Mouse (Mus musculus) retina, embryonic 14.5 days (tissue): Measurements from ENCODE around the gene Dlgap1.

Experiments used
- DNase-seq: peaks from one replicate; pipeline ENCODE4 v3.0.0-alpha.2; 2015; ENCODE audit warnings: low spot score

Dlgap1 gene

DNA sequence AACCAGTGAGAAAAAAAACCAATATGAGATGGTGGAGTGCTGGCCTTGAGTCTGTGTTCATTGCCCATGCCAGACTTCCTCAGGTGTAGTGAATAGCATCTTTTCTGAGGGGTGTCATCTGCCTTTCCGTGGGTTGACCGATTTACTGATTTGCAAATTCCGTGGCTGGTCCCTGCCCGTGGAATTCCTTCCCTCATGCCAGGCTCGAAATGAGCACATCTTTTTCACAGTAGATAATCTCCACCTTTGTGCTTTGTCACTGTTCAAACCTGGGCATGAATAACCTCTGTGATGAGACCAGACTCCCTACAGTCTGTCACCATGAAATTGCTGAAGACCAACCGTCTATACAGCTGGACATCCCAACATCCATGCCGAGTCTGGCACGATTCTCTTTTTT is 493.4 kb downstream of the Dlgap1 start:
- DNase-seq = no peak

DNA sequence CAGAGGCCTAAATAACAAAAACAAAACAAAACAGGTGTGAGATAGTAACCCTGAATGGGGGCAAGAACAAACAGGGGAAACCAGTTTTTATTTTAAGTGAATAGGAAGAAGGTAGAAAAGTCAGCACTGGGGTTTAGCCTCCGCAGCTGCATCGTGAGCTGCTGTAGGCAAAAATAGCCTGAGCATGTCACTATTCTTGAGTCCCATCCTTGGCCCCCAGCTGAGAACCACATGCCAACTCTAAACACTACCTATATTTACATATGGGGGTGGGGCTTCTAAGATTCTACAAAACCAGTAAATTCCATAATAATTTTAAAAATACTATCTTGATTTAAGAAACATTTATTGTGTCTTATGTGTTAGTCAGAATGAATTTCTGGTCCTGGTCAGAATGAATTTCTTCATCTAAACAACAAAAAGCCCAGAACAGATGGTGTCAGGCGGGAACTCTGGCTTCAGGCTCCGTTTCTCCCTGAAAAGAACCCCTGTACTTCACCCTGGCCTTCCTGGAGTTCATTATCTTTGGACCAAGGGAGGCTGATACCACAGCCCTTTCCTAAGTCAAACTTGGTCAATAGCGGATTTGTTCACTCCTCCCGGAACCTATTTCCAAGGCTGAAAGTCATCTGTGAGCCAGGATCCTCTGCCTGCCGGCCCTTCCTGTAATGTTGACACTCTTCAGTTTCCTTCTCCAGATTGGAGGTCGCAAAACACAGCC is 494.1 kb downstream of the Dlgap1 start:
- no peak for DNase-seq

DNA sequence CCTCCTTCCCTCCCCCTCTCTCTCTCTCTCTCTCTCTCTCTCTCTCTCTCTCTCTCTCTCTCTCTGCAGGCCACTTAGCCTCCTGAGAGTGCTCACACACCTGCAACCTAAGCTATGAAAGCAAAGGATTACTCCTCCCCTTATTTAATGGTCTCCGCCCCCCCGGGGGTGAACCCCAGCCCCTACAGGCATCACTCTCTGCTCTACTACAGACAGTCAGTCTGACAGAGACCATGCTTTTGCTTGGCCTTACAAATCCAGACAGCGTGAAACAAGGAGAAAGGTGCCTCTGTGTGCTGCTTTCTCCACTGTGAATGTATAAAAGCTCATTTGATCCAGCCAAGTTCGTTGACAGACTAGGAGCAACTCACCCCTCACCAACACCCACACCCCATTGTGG is 497.5 kb downstream of the Dlgap1 start:
- DNase-seq = no peak

DNA sequence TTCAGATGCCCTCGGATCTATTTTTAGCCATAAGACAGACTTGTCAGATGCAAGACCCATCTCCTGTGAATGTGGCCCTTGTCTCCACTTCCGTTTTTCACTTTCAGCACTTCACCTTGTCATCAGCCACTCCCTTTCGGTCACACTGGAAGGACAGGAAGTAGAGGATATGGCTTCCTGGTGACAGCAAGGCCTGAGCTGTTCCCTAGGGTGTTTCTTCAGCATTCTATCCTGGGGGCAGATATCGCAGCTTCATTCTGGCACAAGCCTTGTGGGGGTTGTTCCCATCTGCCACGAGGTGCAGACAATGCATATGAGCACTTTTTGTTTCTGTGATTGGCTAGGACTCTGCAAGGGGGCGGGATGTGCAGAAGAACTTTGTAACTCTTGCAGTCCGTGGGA is 502.1 kb downstream of the Dlgap1 start:
- DNase-seq = no peak

DNA sequence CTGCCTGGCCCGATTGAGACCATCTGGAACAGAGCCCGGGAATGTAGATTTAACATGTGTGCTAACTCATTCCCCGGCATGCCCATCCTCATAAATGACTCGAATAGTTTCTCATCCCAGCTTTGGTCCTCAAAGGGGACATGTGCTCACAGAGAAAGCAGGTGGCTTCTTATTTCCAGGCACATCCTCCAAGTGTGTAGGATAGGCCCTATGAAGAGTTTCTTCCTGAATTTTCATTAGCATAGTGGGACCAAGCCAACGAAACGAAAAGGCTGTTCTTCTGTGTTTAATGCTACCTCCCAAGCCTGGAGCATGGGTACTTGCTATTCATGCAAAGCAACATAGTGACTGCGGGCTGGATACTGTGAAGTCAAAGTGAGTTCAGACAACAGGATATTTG is 503.3 kb downstream of the Dlgap1 start:
- DNase-seq = no peak

DNA sequence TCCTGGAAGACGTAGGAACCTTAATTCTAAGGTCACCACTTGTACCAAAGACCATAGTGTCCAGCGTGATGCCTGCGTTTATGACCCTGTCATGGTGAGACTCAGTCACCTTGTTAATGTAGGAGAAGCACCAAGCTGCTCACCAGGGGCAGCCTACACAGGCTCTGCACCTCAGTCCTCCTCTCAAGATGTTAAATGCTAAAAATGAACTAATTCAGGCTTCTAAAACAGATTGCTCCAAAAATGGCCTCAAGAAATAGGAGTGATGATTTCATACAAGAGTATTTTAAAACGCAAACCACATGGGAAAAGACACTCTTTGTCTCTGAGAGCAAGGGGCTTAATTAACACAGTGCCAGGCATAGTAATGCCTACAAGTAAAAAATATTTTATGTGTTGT is 505.0 kb downstream of the Dlgap1 start:
- no peak for DNase-seq

DNA sequence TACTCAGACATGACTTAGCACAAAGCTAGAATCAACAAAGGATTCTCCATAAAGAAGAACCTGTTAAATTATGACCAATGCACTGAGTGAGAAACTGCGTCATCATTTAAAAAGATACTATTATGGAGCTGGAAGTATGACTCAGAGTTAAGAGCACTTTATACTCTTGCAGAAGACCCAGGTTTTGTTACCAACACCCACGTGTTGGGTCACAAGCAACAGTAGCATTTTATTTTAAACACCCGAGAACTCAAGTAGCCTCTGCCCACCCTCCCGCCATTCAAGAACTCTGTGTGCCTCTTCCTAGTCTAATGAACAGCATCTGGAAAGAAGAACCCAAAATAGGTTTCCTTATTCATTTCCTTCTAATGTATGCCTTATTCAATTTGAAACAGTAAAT is 514.8 kb downstream of the Dlgap1 start:
- no peak for DNase-seq

GRCm38 (mm10) chr17:70485668-70486067 is 516.8 kb downstream of the Dlgap1 start:
- DNase-seq = no peak

GRCm38 (mm10) chr17:70486259-70486658 is 517.4 kb downstream of the Dlgap1 start:
- DNase-seq = no peak

DNA sequence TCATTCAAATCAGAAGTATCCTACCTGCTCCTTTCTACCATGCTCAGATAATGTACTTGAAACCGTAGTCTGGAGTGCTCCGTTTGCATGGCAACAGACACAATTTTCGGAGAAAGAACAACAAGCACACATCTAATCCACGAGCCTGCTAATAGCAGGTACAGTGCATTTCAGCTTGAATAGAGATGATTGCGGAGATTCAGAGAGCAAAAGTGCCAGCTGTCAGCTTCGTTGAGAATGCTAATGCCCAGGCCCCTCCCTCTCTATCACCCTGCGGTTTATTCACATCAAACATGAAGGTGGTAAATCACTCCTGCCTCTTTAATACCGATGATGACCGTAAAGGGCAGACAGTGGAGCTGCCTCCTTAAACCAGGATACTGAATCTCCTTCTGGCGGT is 518.0 kb downstream of the Dlgap1 start:
- DNase-seq = no peak

- no peak for DNase-seq
These were observed 520.0 kb downstream of the Dlgap1 start for GRCm38 (mm10) chr17:70488784-70489265.

- no peak for DNase-seq
These were observed 522.7 kb downstream of the Dlgap1 start for GRCm38 (mm10) chr17:70491575-70491974.

DNA sequence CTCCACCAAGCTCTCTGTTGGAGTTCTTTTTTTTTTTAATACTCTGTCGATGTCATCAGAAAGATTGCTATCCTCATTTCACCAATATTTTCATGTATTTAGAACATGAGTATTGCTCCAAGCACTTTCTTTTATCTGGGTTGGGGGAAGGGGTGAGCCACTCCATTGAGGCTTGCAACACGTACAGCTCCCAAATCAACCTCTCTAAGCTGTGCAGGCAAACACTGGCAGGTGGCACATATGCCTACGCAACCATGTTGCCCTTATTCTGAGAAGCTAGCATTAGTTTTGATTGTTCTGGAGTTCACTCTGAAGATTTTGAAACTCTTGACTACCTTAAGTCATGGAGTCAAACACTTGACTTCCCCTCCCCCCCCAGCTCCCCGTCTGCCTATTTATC is 525.5 kb downstream of the Dlgap1 start:
- no peak for DNase-seq

DNA sequence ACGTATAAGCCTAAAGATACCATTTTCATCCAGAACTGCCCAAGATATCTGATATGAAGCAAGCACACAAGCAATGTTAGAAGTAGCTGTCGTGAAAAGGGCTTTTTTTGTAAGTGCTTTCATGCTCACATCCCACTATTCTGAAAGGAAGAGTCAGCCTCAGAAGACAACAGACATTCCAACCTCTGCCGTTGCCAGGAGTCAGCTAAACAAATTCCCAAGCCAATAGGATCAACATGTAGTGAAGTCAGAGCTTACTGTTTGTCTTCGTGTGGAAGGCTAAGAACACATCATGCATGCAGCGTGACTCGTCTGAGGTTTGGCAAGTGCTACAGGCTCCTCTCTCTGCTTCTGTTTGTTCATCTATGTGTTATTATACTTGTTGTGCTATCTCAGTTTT is 529.4 kb downstream of the Dlgap1 start:
- no peak for DNase-seq

DNA sequence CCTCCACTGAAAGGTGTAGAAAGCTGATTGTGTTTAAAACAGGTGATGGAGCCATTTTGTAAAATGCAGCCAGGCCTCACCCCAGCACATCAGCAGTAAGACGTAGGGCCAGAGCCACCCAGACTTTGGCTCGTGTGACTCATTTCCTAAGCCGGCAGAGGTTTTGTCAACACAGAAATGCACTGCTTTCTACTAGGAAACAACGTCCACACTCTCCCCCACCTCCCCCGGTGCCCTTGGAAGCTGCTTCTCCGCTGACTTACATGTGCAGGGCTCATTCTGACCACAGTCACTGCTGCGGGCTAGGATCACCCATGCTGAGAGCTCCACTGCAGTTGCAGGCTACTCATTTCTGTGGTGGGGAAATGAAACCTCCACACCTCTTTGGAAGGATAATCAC is 533.1 kb downstream of the Dlgap1 start:
- no peak for DNase-seq

DNA sequence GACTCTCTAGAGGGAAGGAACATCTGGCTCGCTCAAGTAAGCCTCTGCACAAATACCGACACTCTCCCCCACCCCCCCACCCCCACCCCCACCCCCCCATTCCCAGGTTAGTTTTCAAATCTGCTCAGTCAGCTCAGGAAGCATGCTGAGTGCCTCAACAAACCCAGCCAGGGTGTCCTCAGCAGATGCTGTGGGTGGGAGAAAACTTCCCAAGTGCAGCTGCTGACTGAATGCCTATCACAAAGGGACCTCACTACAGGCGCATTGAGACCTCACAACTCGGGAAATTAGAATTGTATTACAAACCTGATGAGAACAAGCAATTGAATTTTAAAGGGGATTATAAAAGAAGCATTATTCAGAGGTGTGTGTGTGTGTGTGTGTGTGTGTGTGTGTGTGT is 538.9 kb downstream of the Dlgap1 start:
- no peak for DNase-seq

DNA sequence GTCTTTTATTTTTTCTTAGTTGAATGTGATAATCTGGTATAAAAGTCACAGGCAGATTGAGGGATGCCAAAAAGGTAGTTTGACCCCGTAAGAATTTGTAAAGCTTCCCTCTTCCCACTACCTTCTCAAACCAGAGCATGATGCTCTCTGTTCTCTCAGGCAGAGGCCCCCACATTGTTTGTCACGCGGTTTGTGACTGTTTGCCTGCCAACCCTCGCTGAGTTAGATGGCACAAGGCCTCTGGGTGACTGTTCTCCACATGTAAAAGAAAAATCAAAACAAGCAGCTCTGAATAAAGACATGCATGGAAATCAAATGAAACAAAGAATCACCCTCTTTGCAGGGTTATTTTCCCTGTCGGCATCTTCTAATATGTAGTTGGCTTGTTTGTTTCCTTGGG is 541.6 kb downstream of the Dlgap1 start:
- DNase-seq = no peak

DNA sequence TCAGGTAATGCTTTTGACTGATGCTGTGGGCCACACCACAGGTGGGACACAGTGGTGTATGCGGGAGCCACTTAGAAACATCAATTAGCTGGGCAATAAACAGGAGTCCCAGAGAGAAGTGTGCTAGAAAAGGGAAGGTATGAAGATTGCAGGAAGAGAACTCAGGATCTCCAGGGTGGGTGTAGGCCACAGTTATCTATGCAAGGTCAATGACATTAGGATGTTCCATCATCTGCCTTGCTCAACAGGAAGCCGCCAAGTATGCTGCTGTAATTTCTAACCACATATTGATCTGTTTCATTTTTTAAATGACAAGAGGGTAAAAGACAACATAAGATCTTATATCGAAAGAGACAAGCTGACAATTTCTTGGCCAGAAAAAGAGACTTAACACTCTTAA is 542.5 kb downstream of the Dlgap1 start:
- no peak for DNase-seq

- no peak for DNase-seq
These were observed 544.9 kb downstream of the Dlgap1 start for GRCm38 (mm10) chr17:70513736-70514135.

DNA sequence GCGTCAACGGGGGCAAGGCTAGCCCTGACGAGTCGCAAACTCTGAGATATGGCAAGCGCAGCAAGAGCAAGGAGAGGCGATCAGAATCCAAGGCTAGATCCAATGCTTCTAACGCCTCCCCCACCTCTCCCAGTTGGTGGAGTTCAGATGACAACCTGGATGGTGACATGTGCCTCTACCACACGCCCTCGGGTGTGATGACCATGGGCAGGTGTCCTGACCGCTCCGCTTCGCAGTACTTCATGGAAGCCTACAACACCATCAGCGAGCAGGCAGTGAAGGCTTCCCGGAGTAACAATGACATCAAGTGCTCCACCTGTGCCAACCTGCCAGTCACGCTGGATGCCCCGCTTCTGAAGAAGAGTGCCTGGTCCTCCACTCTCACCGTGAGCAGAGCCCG is 547.6 kb downstream of the Dlgap1 start:
- no peak for DNase-seq

DNA sequence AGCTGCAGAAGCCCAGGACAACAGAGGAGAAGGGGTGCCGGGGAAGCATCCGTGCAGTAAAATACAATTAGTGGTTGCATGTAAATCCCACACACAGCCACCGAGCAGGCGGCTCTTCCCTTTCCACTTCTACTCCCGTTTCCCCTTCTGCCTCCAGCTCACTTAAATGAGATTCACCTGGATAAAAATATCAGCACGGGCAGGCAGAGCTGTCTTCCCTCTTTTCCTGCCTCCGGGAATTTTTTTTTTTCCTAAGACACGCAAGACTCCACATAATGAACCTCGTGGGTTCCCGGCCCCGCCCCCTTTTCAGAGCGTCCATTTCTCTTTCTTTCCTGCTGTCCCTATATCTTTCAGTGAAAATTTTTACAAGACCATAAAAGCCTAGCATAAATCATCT is 548.5 kb downstream of the Dlgap1 start:
- no peak for DNase-seq

GRCm38 (mm10) chr17:70521058-70521851 is 552.4 kb downstream of the Dlgap1 start:
- no peak for DNase-seq

DNA sequence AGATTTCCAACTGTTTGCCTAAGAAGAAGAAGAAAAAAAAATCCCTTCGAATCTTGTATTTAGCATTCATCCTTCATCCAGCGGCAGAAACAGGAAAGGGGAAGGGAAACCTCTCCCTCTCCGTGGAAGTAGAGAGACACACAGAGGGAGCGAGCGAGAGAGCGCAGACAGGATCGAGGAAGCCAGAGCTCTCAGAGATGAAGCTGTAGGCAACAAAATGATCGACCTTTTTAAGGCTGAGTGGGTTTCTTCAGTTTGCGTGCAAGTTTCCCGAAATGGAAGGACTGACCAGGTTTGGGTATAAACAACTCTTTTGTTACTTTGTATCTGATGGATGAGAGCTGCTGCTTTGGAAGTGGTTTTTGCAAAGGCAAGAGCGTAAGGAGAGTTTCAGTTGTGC is 553.1 kb downstream of the Dlgap1 start:
- no peak for DNase-seq

DNA sequence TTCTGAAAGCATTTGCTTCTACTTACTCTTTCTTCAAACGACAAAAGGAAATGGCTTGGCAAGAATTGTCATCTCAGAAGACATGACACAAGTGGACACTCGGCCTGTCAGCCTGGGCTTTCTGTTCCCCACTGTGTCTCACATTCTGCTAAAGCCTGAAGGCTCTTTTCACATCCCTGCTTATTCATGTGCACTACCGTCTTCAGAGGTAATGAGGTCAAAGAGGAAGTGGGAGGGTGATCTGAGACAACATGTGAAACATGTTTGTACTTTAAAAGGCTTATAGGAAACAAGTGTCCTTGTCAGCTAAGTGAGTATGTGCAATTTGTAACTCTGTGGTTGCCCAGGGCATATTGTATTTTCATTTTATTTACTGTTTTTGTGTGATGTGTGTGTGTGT is 557.1 kb downstream of the Dlgap1 start:
- no peak for DNase-seq
